Mouse (Mus musculus): Measurements from ENCODE around the gene 1700066M21Rik. TPM values are rescaled to one million over a fixed set of nuclear protein-coding genes. Genes with fewer than 3 reads are reported as not detected.

1700066M21Rik gene
- polyA plus RNA-seq, 1 experiment from 2014 or later: 10.5 TPM

DNA sequence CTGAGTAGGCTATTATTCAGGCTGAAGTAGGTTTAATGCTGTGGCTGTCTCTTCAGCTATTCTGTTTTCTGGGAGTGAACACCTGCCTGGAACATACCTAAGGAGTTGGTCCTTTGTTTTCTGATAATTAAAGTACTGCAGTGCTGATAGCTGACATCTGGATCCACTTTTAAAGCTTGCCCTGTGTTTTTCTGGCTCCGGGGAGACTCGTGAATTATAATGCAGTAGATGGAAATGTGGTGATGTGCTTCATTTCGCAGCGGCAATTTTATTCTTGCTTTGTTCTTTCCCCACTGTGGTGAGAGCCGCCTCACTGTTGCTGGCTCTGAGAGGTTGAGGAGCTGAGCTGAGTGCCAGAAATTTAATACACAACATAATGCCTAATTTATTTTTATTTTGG lies 18.9 kb upstream of the 1700066M21Rik start:
- ATAC-seq (ENCODE audit: insufficient number of reproducible peaks, low FRiP score): no peak
- WGBS: 83% methylated on average over 5 of the region's 5 CpGs
- Histone ChIP-seq H3K27me3 (replicated peaks) (no peaks in the 10 kb centered on the region), H3K4me3 (no peak overlapping the region), H3K4me2 (no peak overlapping the region), H3K9ac (no peak overlapping the region), H3K4me1 (replicated peaks) (no peaks in the 10 kb centered on the region), H3K36me3 (no peaks in the 10 kb centered on the region), H3K9me3 (replicated peaks) (no peaks in the 10 kb centered on the region), H3K27ac (ENCODE audit: poor library complexity, severe bottlenecking) (no peak overlapping the region)

GRCm38 (mm10) chr1:57367446-57367845 lies 10.0 kb upstream of the 1700066M21Rik start:
- Histone ChIP-seq H3K9ac (no peak overlapping the region), H3K27me3 (replicated peaks) (no peaks in the 10 kb centered on the region)
- WGBS: 84% methylated on average over 3 of the region's 3 CpGs

DNA sequence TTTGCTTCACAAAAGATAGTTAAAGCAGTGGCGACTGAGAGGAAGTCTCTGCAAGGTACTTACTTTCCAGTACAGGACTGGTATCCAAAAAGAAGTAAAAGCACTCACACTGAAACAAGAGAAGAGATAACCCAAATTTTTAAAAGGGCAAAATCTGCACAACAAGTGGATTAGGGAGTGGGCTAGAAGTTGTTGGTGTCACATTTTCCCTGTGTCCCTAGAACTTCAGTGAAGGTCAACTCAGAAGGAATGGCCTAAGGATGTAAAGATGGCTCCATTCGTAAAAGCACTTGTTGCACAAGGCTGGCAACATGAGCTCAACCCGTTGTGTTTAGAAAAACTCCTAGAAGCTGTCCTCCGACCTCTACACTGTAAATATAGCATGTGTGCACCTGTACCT lies 8.3 kb upstream of the 1700066M21Rik start:
- H3K4me3 ChIP-seq: no peak overlapping the region
- no peak overlapping the region for H3K9ac ChIP-seq
- no peak overlapping the region for H3K27ac ChIP-seq (ENCODE audit: poor library complexity, severe bottlenecking)
- H3K9me3 ChIP-seq (replicated peaks): no peaks in the 10 kb centered on the region
- no peaks in the 10 kb centered on the region for H3K4me1 ChIP-seq (replicated peaks)
- no peak for ATAC-seq (ENCODE audit: insufficient number of reproducible peaks, low FRiP score)
- H3K27me3 ChIP-seq (replicated peaks): no peaks in the 10 kb centered on the region
- H3K36me3 ChIP-seq: no peaks in the 10 kb centered on the region
- WGBS: 75% methylated on average over 4 of the region's 4 CpGs
- H3K4me2 ChIP-seq: no peak overlapping the region

More at GRCm38 (mm10) chr1:57367446-57367845, 10.0 kb upstream of the 1700066M21Rik start:
- Histone ChIP-seq H3K4me1 (replicated peaks) (no peaks in the 10 kb centered on the region), H3K36me3 (no peaks in the 10 kb centered on the region), H3K4me2 (no peak overlapping the region), H3K27ac (ENCODE audit: poor library complexity, severe bottlenecking) (no peak overlapping the region), H3K4me3 (no peak overlapping the region), H3K9me3 (replicated peaks) (no peaks in the 10 kb centered on the region)
- no peak for ATAC-seq (ENCODE audit: insufficient number of reproducible peaks, low FRiP score)

GRCm38 (mm10) chr1:57370451-57370850 lies 7.0 kb upstream of the 1700066M21Rik start:
- no peaks in the 10 kb centered on the region for H3K4me1 ChIP-seq (replicated peaks)
- no peak overlapping the region for H3K9ac ChIP-seq
- no peak overlapping the region for H3K4me2 ChIP-seq
- H3K36me3 ChIP-seq: no peaks in the 10 kb centered on the region
- ATAC-seq (ENCODE audit: insufficient number of reproducible peaks, low FRiP score): no peak
- no peaks in the 10 kb centered on the region for H3K9me3 ChIP-seq (replicated peaks)
- no peak overlapping the region for H3K27ac ChIP-seq (ENCODE audit: poor library complexity, severe bottlenecking)
- no peak overlapping the region for H3K4me3 ChIP-seq
- 66% methylated on average over 4 of the region's 4 CpGs for WGBS
- no peaks in the 10 kb centered on the region for H3K27me3 ChIP-seq (replicated peaks)

- Histone ChIP-seq H3K27ac (ENCODE audit: poor library complexity, severe bottlenecking) (no peak overlapping the region), H3K9me3 (replicated peaks) (no peaks in the 10 kb centered on the region), H3K4me3 (no peak overlapping the region), H3K9ac (no peak overlapping the region), H3K4me1 (replicated peaks) (peaks cover 9% of the 10 kb centered on the region), H3K4me2 (no peak overlapping the region), H3K36me3 (peaks cover 7% of the 10 kb centered on the region; the same call in 1 of the 2 replicates), H3K27me3 (replicated peaks) (no peaks in the 10 kb centered on the region)
- 88% methylated on average over 2 of the region's 2 CpGs for WGBS
- no peak for ATAC-seq (ENCODE audit: insufficient number of reproducible peaks, low FRiP score)
Observed at GRCm38 (mm10) chr1:57375276-57375675, 2.1 kb upstream of the 1700066M21Rik start.

DNA sequence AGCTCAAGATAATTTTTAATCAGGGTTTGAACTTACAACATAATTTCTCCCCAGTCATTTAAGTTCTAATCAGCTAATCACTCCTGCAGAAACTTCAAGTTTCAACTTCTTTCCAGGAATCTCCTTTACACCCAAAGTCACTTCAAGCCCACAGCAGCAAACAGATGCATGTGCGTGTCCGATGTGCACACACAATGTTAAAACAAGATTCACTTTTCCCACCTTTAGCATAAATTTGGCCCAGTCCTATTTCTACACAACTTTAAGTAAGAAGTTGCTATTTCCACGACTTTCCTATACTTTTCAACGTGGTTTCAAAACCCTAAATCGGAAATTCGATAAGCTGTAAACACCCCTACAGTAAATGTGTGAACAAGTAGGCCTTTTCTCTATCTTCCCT lies 614 bp upstream of the 1700066M21Rik start:
- WGBS: 64% methylated on average over 6 of the region's 6 CpGs
- H3K27ac ChIP-seq (ENCODE audit: poor library complexity, severe bottlenecking): no peak overlapping the region
- H3K27me3 ChIP-seq (replicated peaks): no peaks in the 10 kb centered on the region
- H3K9me3 ChIP-seq (replicated peaks): no peaks in the 10 kb centered on the region
- H3K9ac ChIP-seq: peak overlapping the region; percentile 95; the same call in 1 of the 2 replicates
- peak overlapping the region; percentile 93 for H3K4me2 ChIP-seq
- no peak for ATAC-seq (ENCODE audit: insufficient number of reproducible peaks, low FRiP score)
- H3K4me1 ChIP-seq (replicated peaks): peaks cover 9% of the 10 kb centered on the region
- H3K36me3 ChIP-seq: peaks cover 7% of the 10 kb centered on the region; the same call in 1 of the 2 replicates
- peak overlapping the region; percentile 73 for H3K4me3 ChIP-seq

- Histone ChIP-seq H3K4me3 (no peak overlapping the region), H3K4me2 (no peak overlapping the region), H3K27me3 (replicated peaks) (no peaks in the 10 kb centered on the region), H3K9me3 (replicated peaks) (no peaks in the 10 kb centered on the region), H3K27ac (ENCODE audit: poor library complexity, severe bottlenecking) (no peak overlapping the region), H3K9ac (no peak overlapping the region), H3K36me3 (peaks cover 17% of the 10 kb centered on the region), H3K4me1 (replicated peaks) (no peaks in the 10 kb centered on the region)
- no peak for ATAC-seq (ENCODE audit: insufficient number of reproducible peaks, low FRiP score)
Observed at GRCm38 (mm10) chr1:57386519-57386918, 9.1 kb downstream of the 1700066M21Rik start.

GRCm38 (mm10) chr1:57387876-57388275 lies 10.5 kb downstream of the 1700066M21Rik start:
- WGBS: 82% methylated on average over 2 of the region's 2 CpGs
- Histone ChIP-seq H3K4me3 (no peak overlapping the region), H3K4me1 (replicated peaks) (no peaks in the 10 kb centered on the region), H3K27ac (ENCODE audit: poor library complexity, severe bottlenecking) (no peak overlapping the region), H3K27me3 (replicated peaks) (no peaks in the 10 kb centered on the region), H3K9ac (no peak overlapping the region), H3K4me2 (no peak overlapping the region), H3K36me3 (peaks cover 23% of the 10 kb centered on the region), H3K9me3 (replicated peaks) (no peaks in the 10 kb centered on the region)
- ATAC-seq (ENCODE audit: insufficient number of reproducible peaks, low FRiP score): no peak

GRCm38 (mm10) chr1:57388402-57389155 lies 11.2 kb downstream of the 1700066M21Rik start:
- H3K27me3 ChIP-seq (replicated peaks): no peaks in the 10 kb centered on the region

DNA sequence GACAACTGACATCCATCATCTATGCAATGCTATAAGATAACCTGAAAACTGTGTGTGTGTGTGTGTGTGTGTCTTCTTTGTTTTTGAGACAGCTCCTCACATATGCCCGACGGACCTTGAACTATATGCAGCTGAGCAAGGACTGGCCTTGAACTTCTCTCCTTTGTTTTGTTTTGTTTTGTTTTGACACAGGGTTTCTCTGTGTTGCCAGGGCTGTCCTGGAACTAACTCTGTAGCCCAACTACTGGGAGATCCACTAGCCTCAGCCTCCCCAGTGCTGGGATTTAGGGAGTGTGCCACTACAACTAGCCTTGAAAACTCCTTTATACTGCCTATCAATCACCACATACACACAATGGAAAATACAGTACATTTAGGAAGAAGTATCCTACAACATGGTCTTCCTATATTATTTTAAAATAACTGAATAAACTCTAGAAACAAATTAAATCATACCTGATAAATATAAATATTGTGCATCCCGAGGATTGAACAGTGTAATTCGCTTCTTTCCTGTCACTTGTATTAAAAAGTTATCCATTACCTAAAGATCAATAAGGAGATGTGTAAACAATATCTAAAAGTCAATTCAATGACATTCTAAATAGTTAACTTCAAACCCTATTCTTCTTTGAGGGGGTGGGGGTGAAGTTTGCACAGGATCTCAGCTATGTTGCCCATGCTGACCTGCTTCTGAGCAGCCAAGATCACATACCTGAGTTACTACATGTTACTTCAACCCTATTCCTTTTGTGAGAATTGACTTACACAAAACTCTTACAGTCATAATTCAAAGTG lies 13.8 kb downstream of the 1700066M21Rik start:
- peaks cover 41% of the 10 kb centered on the region for H3K36me3 ChIP-seq

More at GRCm38 (mm10) chr1:57388402-57389155, 11.2 kb downstream of the 1700066M21Rik start:
- no peak overlapping the region for H3K4me2 ChIP-seq
- H3K36me3 ChIP-seq: peaks cover 29% of the 10 kb centered on the region
- no peak overlapping the region for H3K9ac ChIP-seq
- H3K4me1 ChIP-seq (replicated peaks): no peaks in the 10 kb centered on the region
- no peaks in the 10 kb centered on the region for H3K9me3 ChIP-seq (replicated peaks)
- no peak overlapping the region for H3K27ac ChIP-seq (ENCODE audit: poor library complexity, severe bottlenecking)
- no peak for ATAC-seq (ENCODE audit: insufficient number of reproducible peaks, low FRiP score)
- no peak overlapping the region for H3K4me3 ChIP-seq
- WGBS: 82% methylated on average over 8 of the region's 8 CpGs

GRCm38 (mm10) chr1:57392417-57392816 lies 15.0 kb downstream of the 1700066M21Rik start:
- no peak for ATAC-seq (ENCODE audit: insufficient number of reproducible peaks, low FRiP score)
- no peaks in the 10 kb centered on the region for H3K4me1 ChIP-seq (replicated peaks)
- WGBS: 85% methylated on average over 4 of the region's 4 CpGs
- H3K9ac ChIP-seq: no peak overlapping the region
- no peaks in the 10 kb centered on the region for H3K27me3 ChIP-seq (replicated peaks)
- H3K4me3 ChIP-seq: no peak overlapping the region
- no peak overlapping the region for H3K27ac ChIP-seq (ENCODE audit: poor library complexity, severe bottlenecking)
- peaks cover 49% of the 10 kb centered on the region for H3K36me3 ChIP-seq
- no peak overlapping the region for H3K4me2 ChIP-seq
- H3K9me3 ChIP-seq (replicated peaks): no peaks in the 10 kb centered on the region

More for the DNA sequence above, 13.8 kb downstream of the 1700066M21Rik start:
- Histone ChIP-seq H3K9me3 (replicated peaks) (no peaks in the 10 kb centered on the region), H3K4me2 (no peak overlapping the region), H3K9ac (no peak overlapping the region), H3K4me1 (replicated peaks) (no peaks in the 10 kb centered on the region), H3K27me3 (replicated peaks) (no peaks in the 10 kb centered on the region), H3K27ac (ENCODE audit: poor library complexity, severe bottlenecking) (no peak overlapping the region), H3K4me3 (no peak overlapping the region)
- 97% methylated on average over 4 of the region's 4 CpGs for WGBS
- ATAC-seq (ENCODE audit: insufficient number of reproducible peaks, low FRiP score): no peak
